Mouse (Mus musculus): Measurements from ENCODE around the gene R3hcc1l. TPM values are rescaled to one million over a fixed set of nuclear protein-coding genes. Genes with fewer than 3 reads are reported as not detected.

The R3hcc1l gene
- 10 to 100 TPM; 25.7 to 28.1 TPM for total RNA-seq (2023)

DNA sequence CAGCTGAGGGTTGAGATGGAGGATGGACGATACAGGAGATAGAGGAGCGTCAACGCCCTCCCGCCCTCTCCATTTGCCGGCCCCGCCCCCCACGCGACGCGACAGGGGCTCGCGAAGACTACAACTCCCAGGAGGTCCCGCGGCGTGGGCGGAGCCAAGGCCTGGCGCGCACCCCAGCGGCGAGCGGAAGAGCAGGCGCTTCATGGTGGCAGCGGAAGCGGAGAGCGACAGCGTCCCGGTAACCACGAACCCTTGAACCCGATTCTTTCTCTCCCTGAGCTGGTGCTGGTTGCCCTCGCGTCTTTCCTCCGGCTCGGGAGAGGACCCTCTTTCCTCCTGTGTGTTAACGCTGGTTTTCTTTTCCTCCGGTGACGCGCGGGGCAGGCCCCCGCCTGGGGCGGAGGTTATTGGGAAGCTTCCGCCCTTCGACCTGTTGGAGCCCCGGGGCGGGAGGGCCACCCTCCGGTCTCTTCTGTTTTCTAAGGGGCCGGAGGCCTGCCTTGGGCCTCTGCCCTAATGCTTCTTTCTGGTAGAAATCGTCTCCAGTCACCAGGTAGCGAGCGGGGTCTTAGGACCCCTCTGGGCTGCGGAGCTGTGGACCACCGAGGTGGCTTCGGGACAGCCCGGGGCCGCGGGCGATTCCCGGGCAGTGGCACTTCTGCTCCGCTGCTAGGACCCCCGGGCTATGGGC lies at the start of gene R3hcc1l:
Gene R3hcc1l (plus strand): TSS at position 140 of the 691 bp plus-strand sequence.

DNA sequence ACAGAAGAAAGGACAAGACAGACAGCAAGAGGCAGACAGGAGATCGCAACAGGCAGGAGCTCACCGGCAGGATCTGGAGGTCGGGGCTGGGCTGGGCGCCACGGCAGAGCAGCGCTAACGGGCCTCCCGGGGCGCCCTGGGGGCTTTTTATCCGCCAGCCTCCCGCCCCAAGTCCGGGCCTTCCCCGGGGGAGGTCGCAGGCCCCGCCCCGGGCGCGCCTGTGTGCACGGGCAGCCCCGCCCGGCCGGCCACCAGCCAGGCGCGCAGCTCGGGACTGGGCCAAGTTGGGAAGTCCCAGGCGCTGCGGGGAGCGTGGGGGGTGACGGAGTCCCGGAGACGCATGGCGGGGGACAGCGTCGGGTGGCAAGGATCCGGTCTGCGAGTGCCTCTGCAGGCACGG lies 94.1 kb downstream of the R3hcc1l start, which contains the start of gene Loxl4:
Gene Loxl4 (minus strand): TSS at position 160 of the 400 bp plus-strand sequence.

Other genes starting within 250 kb of the R3hcc1l start
- gene Crtac1, start 87.0 kb upstream of the R3hcc1l start, total RNA-seq (2023), result 1 to 10 TPM; 3.6 to 7.5 TPM
- under 1 TPM; 0.20 to 0.77 TPM for gene Loxl4, start 94.1 kb downstream of the R3hcc1l start, total RNA-seq (2023)
- 1 to 10 TPM; 4.6 to 7.6 TPM for gene Pyroxd2, start 234.0 kb downstream of the R3hcc1l start, total RNA-seq (2023)

Data from neutrophil, adult 83 days (primary cell).